Mouse (Mus musculus) liver, embryonic 11.5 days (tissue): Measurements from ENCODE around the gene Cage1. TPM values are rescaled to one million over a fixed set of nuclear protein-coding genes. Genes with fewer than 3 reads are reported as not detected.

Experiments used
- ATAC-seq: fragments of 200-750 bp; cut with Nextera tagmentation; replicated peaks from 2 replicates; pipeline ENCODE4 v1.8.0; 2017; ENCODE audit warnings: moderate number of reproducible peaks, mild to moderate bottlenecking, moderate TSS enrichment, moderate library complexity; ENCODE audit not compliant: low FRiP score
- DNase-seq: peaks from one replicate; pipeline ENCODE4 v3.0.0-alpha.2; 2017; ENCODE audit warnings: low spot score
- H3K27ac ChIP-seq: fragments of 300-500 bp; sonication (generic); 2 replicates; pipeline ENCODE4 v1.5.1; 2014; ENCODE audit warnings: mild to moderate bottlenecking, low read depth, low read length, control low read depth
- H3K27me3 ChIP-seq: fragments of 300-500 bp; sonication (generic); replicated peaks from 2 replicates; pipeline ENCODE4 v1.6.1; 2014; ENCODE audit warnings: low read length, mixed read lengths; ENCODE audit not compliant: control insufficient read depth, insufficient read depth
- H3K36me3 ChIP-seq: fragments of 300-500 bp; sonication (generic); 2 replicates; pipeline ENCODE4 v1.6.1; 2014; ENCODE audit warnings: mild to moderate bottlenecking, low read length, moderate library complexity, mixed read lengths; ENCODE audit not compliant: control insufficient read depth, insufficient read depth
- H3K4me1 ChIP-seq: fragments of 300-500 bp; sonication (generic); replicated peaks from 2 replicates; pipeline ENCODE4 v1.6.1; 2014; ENCODE audit warnings: low read length, mixed read lengths; ENCODE audit not compliant: control insufficient read depth, insufficient read depth
- H3K4me2 ChIP-seq: fragments of 300-500 bp; sonication (generic); 2 replicates; pipeline ENCODE4 v1.6.1; 2014; ENCODE audit warnings: mild to moderate bottlenecking, control low read depth, moderate library complexity
- H3K4me3 ChIP-seq: fragments of 300-500 bp; sonication (generic); 2 replicates; pipeline ENCODE4 v1.5.1; 2014; ENCODE audit warnings: low read depth, low read length, control low read depth
- H3K9ac ChIP-seq: fragments of 300-500 bp; sonication (generic); 2 replicates; pipeline ENCODE4 v1.6.1; 2014; ENCODE audit warnings: low read depth, low read length, control low read depth
- H3K9me3 ChIP-seq: fragments of 300-500 bp; sonication (generic); 2 replicates; pipeline ENCODE4 v1.6.1; 2016; ENCODE audit warnings: low read length, inconsistent platforms, mixed read lengths; ENCODE audit not compliant: control insufficient read depth
- WGBS: fragments of 180-500 bp; shearing (Covaris S2); extraction: QIAGEN DNeasy Blood & Tissue Kit; methylation state at CpG from one replicate; pipeline ENCODE4 v1.1.7; 2014; 5-methylcytosine and 5-hydroxymethylcytosine counted together
- polyA plus RNA-seq: library from polyadenylated mRNA; unstranded; fragments of >200 nt; fragmentation: Nextera tagmentation; extraction: Ambion mirVana; gene quantifications from 2 replicates; pipeline ENCODE4 v1.2.1, GENCODE M21; 2014

Gene Cage1
- 0.96 and 0.97 TPM in 2 replicates for polyA plus RNA-seq

DNA sequence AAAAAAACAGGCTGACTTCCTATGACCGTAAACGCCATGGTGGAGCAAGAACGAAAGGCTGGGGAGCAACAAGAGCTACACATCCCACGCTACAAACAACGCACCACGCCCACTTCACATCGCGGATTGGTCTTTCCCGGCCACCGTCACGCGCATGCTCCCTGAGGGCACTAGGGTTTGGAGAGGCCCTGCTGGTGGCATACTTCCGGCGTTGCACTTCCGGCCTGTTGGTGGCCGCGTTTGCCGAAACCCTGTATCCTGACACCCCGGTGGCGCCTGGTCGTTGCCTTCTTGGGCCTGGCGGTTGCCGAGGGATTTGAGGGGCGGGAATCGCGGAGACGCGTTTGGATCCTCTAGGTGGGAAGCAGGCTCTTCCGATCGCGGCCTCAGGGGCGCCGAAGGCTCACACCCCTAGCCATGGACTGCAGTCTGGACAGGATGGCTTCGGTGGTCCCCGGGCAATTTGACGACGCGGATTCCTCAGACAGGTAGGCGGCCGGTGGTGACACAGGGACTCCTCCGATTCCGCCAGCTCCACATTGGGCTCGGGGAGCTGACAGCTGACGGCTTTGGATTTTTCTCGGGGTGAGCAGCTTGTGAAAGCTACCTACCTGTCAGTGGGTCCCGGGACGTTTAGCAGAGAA, at the start of gene Cage1:
TSS of gene Cage1 (minus strand) at position 26 of the 644 bp plus-strand sequence.
- H3K4me2 ChIP-seq: peak within 1 kb of the TSS; percentile 92
- ATAC-seq: peak; percentile 93
- H3K9ac ChIP-seq: peak within 1 kb of the TSS; percentile 87
- peaks cover 6% of the 10 kb centered on the region; the same call in 1 of the 2 replicates for H3K4me1 ChIP-seq
- no peaks in the 10 kb centered on the region for H3K27me3 ChIP-seq
- no peaks in the 10 kb centered on the region for H3K9me3 ChIP-seq
- DNase-seq: peak; percentile 98
- under 1% methylated on average over 47 of the region's 47 CpGs for WGBS
- peaks cover 11% of the 10 kb centered on the region for H3K36me3 ChIP-seq
- H3K4me3 ChIP-seq: peak within 1 kb of the TSS; percentile 86
- peak within 1 kb of the TSS; percentile 68; the same call in 1 of the 2 replicates for H3K27ac ChIP-seq

DNA sequence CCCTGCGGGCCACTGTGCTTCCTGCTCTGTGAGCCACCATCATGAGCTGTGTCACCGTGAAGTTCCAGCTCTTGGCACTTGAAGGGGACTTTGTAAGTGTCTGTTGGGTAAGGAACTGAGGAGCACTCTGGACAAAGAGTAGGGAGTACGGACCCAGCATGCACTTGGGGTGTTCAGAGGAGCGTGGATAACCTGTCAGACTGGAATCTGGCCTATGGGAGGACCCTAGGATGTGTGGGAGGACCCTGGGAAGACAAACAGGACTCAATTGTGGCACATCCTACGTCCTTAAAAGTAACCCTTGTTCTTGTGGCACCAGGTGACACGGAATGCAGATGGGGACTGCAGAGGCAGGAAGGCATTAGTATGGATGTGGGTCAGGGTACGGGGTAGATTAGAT, 44.3 kb upstream of the Cage1 start:
- no peak overlapping the region for H3K27ac ChIP-seq
- DNase-seq (no peak), ATAC-seq (no peak)
- H3K9ac ChIP-seq: no peak overlapping the region
- no peak overlapping the region for H3K4me3 ChIP-seq
- H3K4me1 ChIP-seq: peaks cover 5% of the 10 kb centered on the region; the same call in 1 of the 2 replicates
- H3K27me3 ChIP-seq: no peaks in the 10 kb centered on the region
- H3K4me2 ChIP-seq: no peak overlapping the region
- no peaks in the 10 kb centered on the region for H3K9me3 ChIP-seq
- no peaks in the 10 kb centered on the region for H3K36me3 ChIP-seq
- 64% methylated on average over 7 of the region's 7 CpGs for WGBS

DNA sequence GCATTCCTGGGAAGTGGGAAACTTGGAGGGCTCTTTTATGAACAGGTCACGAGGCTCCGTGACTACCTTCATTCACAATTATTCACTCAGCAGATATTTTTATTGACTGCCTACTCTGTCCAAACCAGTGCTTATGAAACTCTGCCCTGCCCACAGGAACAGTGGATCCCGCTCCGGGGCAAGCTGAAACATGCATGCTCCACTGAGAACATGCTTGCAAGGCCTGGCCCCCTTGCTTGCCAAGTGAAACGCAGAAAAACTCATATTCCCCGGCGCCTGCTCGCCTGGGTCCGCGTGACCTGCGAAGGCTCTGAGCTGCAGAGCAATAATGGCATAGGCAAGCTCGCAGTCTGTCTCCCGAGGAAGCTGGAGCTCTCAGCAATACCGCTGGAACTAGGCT, 43.9 kb upstream of the Cage1 start:
- no peak for DNase-seq
- H3K9me3 ChIP-seq: no peaks in the 10 kb centered on the region
- no peak overlapping the region for H3K9ac ChIP-seq
- H3K4me2 ChIP-seq: no peak overlapping the region
- no peaks in the 10 kb centered on the region for H3K27me3 ChIP-seq
- no peak overlapping the region for H3K4me3 ChIP-seq
- H3K36me3 ChIP-seq: no peaks in the 10 kb centered on the region
- peaks cover 5% of the 10 kb centered on the region; the same call in 1 of the 2 replicates for H3K4me1 ChIP-seq
- H3K27ac ChIP-seq: no peak overlapping the region
- ATAC-seq: no peak
- WGBS: 79% methylated on average over 14 of the region's 14 CpGs

DNA sequence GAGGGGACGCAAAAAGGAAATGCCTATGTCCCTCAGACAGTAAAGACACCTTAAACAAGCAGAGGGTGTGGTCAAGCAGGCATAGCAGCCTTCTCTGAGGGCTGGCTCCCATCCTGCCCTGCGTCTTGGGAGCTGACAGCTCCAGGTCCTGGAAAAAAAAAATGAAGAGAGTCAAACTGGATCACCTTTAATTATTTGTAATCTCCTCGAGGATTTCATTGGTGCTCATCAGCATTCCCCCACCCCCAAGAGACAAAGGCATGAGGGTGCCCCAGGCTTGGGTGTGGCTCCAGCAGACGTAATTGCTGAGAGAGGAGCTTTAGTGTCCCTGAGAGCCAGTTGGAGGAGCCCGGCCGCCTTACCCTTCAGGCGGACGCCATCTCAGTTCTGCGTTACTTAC, 43.1 kb upstream of the Cage1 start:
- no peak overlapping the region for H3K4me2 ChIP-seq
- H3K9me3 ChIP-seq: no peaks in the 10 kb centered on the region
- no peak overlapping the region for H3K27ac ChIP-seq
- no peak for ATAC-seq
- no peak overlapping the region for H3K4me3 ChIP-seq
- H3K4me1 ChIP-seq: peaks cover 6% of the 10 kb centered on the region; the same call in 1 of the 2 replicates
- H3K27me3 ChIP-seq: no peaks in the 10 kb centered on the region
- no peaks in the 10 kb centered on the region for H3K36me3 ChIP-seq
- H3K9ac ChIP-seq: no peak overlapping the region
- no peak for DNase-seq
- WGBS: 54% methylated on average over 9 of the region's 9 CpGs

DNA sequence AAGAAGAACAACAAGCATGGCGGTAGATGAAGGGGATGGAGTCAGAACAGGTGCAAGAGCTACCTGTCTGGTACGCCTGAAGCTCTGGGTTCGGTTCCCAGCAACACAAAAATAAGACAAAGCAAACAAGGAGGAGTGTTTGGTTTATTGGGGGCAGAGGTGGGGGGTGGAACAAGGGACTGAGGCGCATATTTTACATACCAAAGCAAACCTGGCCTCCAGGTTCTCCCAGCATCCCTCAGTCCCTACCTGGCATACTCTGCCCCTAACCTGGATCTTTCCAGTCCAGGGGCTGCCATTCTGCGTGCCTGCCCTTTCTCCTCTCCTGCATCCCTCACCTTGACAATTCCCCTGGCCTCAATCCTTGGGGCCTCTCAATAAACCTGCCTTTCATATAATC, 42.5 kb upstream of the Cage1 start:
- Histone ChIP-seq H3K4me3 (no peak overlapping the region), H3K27me3 (no peaks in the 10 kb centered on the region), H3K27ac (no peak overlapping the region), H3K4me1 (peaks cover 10% of the 10 kb centered on the region), H3K36me3 (no peaks in the 10 kb centered on the region), H3K4me2 (no peak overlapping the region), H3K9me3 (no peaks in the 10 kb centered on the region), H3K9ac (no peak overlapping the region)
- no peak for ATAC-seq
- 72% methylated on average over 5 of the region's 5 CpGs for WGBS
- DNase-seq: no peak

DNA sequence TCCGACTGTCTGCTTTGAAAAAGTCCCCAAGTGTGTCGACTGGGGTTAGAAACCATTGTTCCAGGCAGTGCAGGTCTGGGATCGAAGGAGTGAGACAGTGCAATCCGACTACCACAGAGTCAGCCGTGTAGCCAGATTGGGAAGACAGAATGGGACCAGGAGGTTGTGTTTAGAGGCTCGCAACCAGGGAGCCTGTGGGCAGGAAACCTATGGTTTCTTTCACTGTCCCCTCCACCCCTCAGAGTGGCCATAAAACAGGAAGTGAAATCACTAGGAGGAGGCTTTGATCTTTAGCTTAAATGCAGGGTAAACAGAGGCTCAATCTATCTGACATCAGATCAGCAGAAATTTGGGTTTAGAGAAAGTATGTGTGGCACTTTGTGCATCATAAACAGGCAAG, 42.0 kb upstream of the Cage1 start:
- Histone ChIP-seq H3K4me1 (peaks cover 15% of the 10 kb centered on the region), H3K4me3 (no peak overlapping the region), H3K27ac (no peak overlapping the region), H3K27me3 (no peaks in the 10 kb centered on the region), H3K36me3 (no peaks in the 10 kb centered on the region), H3K9me3 (no peaks in the 10 kb centered on the region), H3K9ac (no peak overlapping the region), H3K4me2 (no peak overlapping the region)
- ATAC-seq: no peak
- no peak for DNase-seq
- 50% methylated on average over 6 of the region's 6 CpGs for WGBS

DNA sequence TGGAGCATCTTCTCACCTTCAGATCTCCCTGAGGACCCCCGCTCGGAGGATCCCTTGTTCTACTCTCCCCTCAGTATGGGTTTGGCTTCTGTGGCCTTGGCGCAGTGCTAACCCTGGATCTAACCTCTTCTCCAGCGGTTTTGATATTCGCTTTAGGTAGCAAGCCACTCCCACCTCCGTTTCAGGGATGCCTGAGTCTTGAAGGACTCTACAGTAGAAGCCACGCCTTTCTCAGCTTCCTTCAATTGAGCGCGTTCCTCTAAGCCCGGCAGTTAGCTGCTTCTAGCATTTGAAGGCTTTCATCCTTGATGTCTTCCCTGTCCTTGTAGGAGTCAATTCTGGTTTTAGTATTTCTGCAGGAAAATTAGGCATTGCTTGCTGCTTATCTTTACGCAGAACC, 40.2 kb upstream of the Cage1 start:
- no peak overlapping the region for H3K9ac ChIP-seq
- no peaks in the 10 kb centered on the region for H3K27me3 ChIP-seq
- H3K36me3 ChIP-seq: no peaks in the 10 kb centered on the region
- ATAC-seq (no peak), DNase-seq (no peak)
- no peak overlapping the region for H3K4me2 ChIP-seq
- H3K9me3 ChIP-seq: no peaks in the 10 kb centered on the region
- peaks cover 19% of the 10 kb centered on the region for H3K4me1 ChIP-seq
- no peak overlapping the region for H3K27ac ChIP-seq
- no peak overlapping the region for H3K4me3 ChIP-seq
- 23% methylated on average over 11 of the region's 11 CpGs for WGBS

DNA sequence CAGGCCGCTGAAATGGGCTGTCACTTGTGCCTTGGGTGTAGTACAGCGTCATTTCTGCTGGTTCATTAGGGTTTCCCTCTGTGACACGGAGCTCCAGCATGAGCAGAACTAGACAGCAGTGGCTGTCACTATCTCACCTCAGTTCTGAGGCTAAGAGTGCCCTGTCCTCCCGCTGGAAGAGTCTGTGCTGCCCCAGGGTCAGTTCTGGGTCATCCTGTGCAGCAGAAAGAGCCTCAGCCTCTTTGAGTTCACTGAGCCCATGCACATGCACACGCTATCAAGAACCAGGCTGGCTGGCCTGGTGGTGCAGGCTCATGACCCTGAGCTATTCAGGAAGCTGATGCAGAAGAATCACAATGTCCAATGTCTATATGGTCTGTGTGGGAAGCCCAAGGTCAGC, 37.5 kb upstream of the Cage1 start:
- WGBS: 23% methylated on average over 5 of the region's 5 CpGs
- Histone ChIP-seq H3K27ac (peak overlapping the region; percentile 70), H3K9me3 (no peaks in the 10 kb centered on the region), H3K4me1 (peaks cover 19% of the 10 kb centered on the region), H3K4me3 (no peak overlapping the region), H3K36me3 (no peaks in the 10 kb centered on the region), H3K27me3 (no peaks in the 10 kb centered on the region), H3K4me2 (peak overlapping the region; percentile 13; the same call in 1 of the 2 replicates), H3K9ac (peak overlapping the region; percentile 34; the same call in 1 of the 2 replicates)
- peak; percentile 37 for ATAC-seq
- DNase-seq: no peak
